Mouse (Mus musculus) mouse embryonic stem cell (cell line): ENCODE measurements around the gene Hdac5.

ENCODE experiments used
- in situ Hi-C, 2 experiments: fragments of 300-500 bp; cut with MboI; formaldehyde crosslinking; loops; 1 replicate in 1 of 2; 3 replicates in 1 of 2; pipeline ENCODE4 v1.14.3; 2019 to 2020; ENCODE audit warnings: low sequenced_read_pairs in 2 of 2, low pct_unique_long_range_greater_than_20kb in 1 of 2, mixed read lengths in 1 of 2; ENCODE audit not compliant: unreplicated experiment in 1 of 2

The Hdac5 gene

GRCm38 (mm10) chr11:102230006-102230741, at the start of gene Hdac5:
Hdac5 (minus strand) TSS chr11:102230166.
- in situ Hi-C loops, result no loop called here

- in situ Hi-C loops, result no loop called here
Measured at GRCm38 (mm10) chr11:102279595-102279994, 49.6 kb upstream of the Hdac5 start.

- in situ Hi-C loops, result no loop called here
Measured at GRCm38 (mm10) chr11:102277754-102278153, 47.8 kb upstream of the Hdac5 start.

GRCm38 (mm10) chr11:102276411-102276915, 46.5 kb upstream of the Hdac5 start:
- in situ Hi-C loops, result no loop called here

- in situ Hi-C loops, result no loop called here
Measured at GRCm38 (mm10) chr11:102268520-102269244, 38.7 kb upstream of the Hdac5 start, which contains the start of gene Asb16. Asb16 (plus strand) TSS chr11:102268743.

- in situ Hi-C loops, result no loop called here
Measured at GRCm38 (mm10) chr11:102267480-102267879, 37.5 kb upstream of the Hdac5 start.

GRCm38 (mm10) chr11:102266631-102267355, 36.8 kb upstream of the Hdac5 start:
- in situ Hi-C loops, result no loop called here

- in situ Hi-C loops, result no loop called here
Measured at GRCm38 (mm10) chr11:102265816-102266215, 35.9 kb upstream of the Hdac5 start.

GRCm38 (mm10) chr11:102263211-102263610, 33.2 kb upstream of the Hdac5 start:
- in situ Hi-C loops, result no loop called here

- in situ Hi-C loops, result no loop called here
Measured at GRCm38 (mm10) chr11:102258521-102258920, 28.6 kb upstream of the Hdac5 start.

GRCm38 (mm10) chr11:102258095-102258494, 28.1 kb upstream of the Hdac5 start:
- in situ Hi-C loops, result no loop called here

GRCm38 (mm10) chr11:102257514-102257913, 27.5 kb upstream of the Hdac5 start:
- in situ Hi-C loops, result no loop called here

GRCm38 (mm10) chr11:102249351-102250090, 19.6 kb upstream of the Hdac5 start:
- in situ Hi-C loops, result no loop called here

- in situ Hi-C loops, result no loop called here
Measured at GRCm38 (mm10) chr11:102248630-102249230, 18.8 kb upstream of the Hdac5 start, which contains the start of gene BC030867. BC030867 (plus strand) TSS chr11:102248882.

GRCm38 (mm10) chr11:102246871-102247270, 16.9 kb upstream of the Hdac5 start:
- in situ Hi-C loops, result no loop called here

- in situ Hi-C loops, result no loop called here
Measured at GRCm38 (mm10) chr11:102246273-102246635, 16.3 kb upstream of the Hdac5 start.

GRCm38 (mm10) chr11:102245581-102246272, 15.8 kb upstream of the Hdac5 start:
- in situ Hi-C loops, result no loop called here
